Mouse (Mus musculus) embryonic stem cell, embryonic (primary cell): ENCODE data around the gene Tbc1d22a.

Source experiments
- CTCF ChIA-PET, 4 experiments: fragments of 300-600 bp in 2 of 4; fragments of 350-600 bp in 2 of 4; sonication (Branson Sonifier 250); formaldehyde crosslinking; loops; one replicate each; lab custom pipeline; 2022; ENCODE audit warnings: inconsistent platforms in 2 of 4; lab: Charles Lee
- POLR2A ChIA-PET, 4 experiments: fragments of 300-600 bp in 2 of 4; fragments of 350-600 bp in 2 of 4; sonication (Branson Sonifier 250); formaldehyde crosslinking; loops; one replicate each; lab custom pipeline; 2022; ENCODE audit warnings: antibody characterized with exemption in 4 of 4, inconsistent platforms in 1 of 4; lab: Charles Lee

Tbc1d22a gene

DNA sequence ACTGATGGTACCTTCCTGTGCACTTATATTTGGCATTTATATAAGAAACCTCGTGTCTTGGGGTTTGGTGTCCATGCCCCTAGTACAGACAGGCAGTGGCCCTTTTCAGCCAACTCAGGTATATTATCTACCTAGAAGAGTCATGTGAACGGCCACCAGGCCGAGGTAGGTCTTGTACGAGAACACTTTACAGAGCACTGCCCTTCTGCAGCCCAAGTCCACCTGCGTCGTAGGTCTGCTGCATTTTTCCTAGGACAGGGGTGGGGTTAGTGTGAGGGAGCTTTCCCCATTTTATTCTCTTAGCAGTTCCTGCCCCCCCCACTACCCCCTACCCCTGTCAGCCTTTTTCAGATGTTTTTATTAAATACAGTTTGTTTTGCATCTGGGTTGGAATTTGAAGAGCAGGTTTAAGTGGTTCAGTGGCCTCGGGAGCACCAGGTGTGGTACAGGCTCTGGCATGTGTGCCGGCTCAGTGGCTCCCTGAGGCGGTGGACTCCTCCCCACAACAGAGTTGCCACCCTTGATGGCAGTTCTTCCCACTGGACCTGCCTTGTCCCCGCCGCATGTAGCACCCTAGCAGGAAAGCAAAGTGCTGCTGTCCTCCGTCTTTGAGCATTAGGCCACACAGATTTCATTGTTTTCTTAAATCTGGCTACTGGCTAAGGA is 277.3 kb downstream of the Tbc1d22a start:
- ChIA-PET POLR2A (no interaction called here), CTCF (no interaction called here)

GRCm38 (mm10) chr15:86492636-86493035 is 278.4 kb downstream of the Tbc1d22a start:
- POLR2A ChIA-PET, result no interaction called here
- CTCF ChIA-PET, result interaction anchor here in 3 of 4 experiments (0.6 kb wide), 3 partner anchors 13 to 1022 kb away, joined by 3 read pairs; no protein-coding TSS in a partner anchor

- ChIA-PET POLR2A (no interaction called here), CTCF (no interaction called here)
Observed at GRCm38 (mm10) chr15:86496209-86496608, 281.9 kb downstream of the Tbc1d22a start.

- CTCF ChIA-PET, result no interaction called here
- POLR2A ChIA-PET, result no interaction called here
Observed at GRCm38 (mm10) chr15:86496646-86497045, 282.4 kb downstream of the Tbc1d22a start.

- POLR2A ChIA-PET, result no interaction called here
- CTCF ChIA-PET, result no interaction called here
Observed at GRCm38 (mm10) chr15:86500536-86500935, 286.3 kb downstream of the Tbc1d22a start.

- CTCF ChIA-PET, result no interaction called here
- POLR2A ChIA-PET, result no interaction called here
Observed at GRCm38 (mm10) chr15:86503413-86503812, 289.2 kb downstream of the Tbc1d22a start.

DNA sequence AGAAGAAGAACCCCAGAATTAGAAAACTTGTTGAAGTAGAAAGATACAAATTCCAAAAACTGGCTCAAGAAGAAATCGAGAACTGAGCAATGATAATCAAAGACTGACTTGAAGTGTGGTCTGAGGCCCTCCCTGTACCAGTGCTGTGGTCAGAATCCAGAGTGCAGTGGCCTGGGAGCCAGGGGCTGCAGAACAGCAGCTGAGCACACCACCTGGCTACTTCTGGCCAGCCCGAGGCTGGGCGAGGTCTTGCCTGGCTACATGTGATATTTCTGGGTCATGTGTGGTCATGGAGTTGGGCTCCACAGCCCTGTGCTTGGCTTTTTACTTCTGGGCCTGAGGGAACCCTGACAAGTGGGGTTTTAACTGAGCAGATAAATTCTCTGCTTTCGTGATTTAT is 292.4 kb downstream of the Tbc1d22a start:
- CTCF ChIA-PET, result no interaction called here
- POLR2A ChIA-PET, result no interaction called here

GRCm38 (mm10) chr15:86507546-86507945 is 293.3 kb downstream of the Tbc1d22a start:
- ChIA-PET POLR2A (no interaction called here), CTCF (interaction anchor here in 1 of 4 experiments (0.6 kb wide), 1 partner anchor 373 kb away, joined by 3 read pairs; no protein-coding TSS in a partner anchor)

DNA sequence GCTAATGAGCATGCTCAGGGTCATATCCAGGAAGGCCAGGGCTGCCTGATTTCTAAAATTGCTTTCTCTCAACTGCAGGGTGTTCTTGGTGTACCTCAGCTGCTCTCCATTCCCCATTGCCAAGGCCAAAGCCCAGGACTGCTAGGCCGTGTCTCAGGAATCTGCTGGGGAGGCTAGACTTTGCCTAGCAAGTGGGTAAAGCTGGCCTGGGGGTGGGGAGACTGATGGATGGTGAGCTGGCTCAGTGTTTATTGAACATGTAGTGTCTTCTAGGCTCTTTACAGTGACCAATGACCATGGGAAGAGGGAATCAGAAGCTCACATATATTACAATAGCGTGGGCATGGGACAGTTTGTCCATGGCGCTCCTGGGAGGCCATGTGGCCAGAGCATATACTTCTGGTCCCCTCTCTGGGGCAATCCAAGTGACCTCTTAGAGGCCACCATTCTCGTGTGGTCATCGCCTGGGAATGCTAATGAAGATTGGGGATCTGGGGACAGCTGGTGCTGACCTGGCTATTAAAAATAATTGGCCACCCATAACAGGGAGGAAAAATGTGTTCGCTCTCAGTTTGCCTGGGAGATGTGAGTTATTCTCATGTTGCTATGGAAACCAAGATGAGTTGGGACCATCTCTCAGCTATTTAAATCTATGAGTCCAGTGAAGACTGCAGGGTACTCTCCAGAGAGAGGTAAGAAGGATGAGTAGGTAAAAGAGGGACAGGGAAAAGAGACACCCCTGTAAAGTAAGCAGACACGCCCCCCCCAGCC is 294.3 kb downstream of the Tbc1d22a start:
- CTCF ChIA-PET, result interaction anchor here in 1 of 4 experiments (0.5 kb wide), 1 partner anchor 857 kb away, joined by 4 read pairs; no protein-coding TSS in a partner anchor
- POLR2A ChIA-PET, result interaction anchor here in 1 of 4 experiments (0.6 kb wide), 1 partner anchor 21 kb away, joined by 4 read pairs; no protein-coding TSS in a partner anchor

DNA sequence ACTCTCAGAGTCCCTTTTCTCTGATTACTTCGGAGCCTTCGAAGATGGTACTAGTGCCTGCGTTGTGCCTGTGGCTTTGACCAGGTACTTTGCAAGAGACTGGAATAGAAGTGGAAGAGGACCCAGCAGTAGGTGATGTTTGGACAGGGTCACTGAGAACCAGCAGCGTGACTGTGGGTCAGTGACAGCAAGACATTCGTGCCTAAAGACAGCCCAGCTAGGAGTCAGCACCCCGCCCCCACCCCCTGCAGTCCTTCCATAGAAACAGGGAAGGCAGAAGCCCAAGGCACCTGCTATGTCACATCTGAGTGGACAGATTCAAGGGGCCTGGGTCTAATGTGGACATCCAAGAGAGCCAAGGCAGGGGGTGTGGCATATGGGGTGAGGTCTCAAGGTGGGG is 295.3 kb downstream of the Tbc1d22a start:
- CTCF ChIA-PET, result no interaction called here
- POLR2A ChIA-PET, result interaction anchor here in 1 of 4 experiments (0.6 kb wide), 1 partner anchor 36 kb away, joined by 4 read pairs; no protein-coding TSS in a partner anchor

DNA sequence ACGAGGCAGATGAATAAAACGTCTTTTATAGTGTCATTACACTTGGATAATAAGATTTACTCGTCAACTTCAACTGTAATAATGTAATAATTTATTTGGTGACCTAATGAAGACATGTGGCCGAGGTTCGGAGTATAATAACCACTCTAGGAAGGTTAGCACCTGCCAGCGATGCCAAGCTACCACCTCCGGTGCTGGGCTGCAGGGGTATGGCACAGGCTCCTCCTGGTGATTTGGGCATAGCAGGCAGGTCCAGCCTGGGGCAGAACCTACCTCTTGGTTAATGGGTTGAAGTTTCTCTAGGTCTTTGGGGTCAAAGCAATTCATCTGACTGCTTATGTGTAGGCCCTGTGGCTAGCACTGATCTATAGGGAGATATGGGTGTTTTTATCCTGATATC is 296.9 kb downstream of the Tbc1d22a start:
- ChIA-PET POLR2A (no interaction called here), CTCF (no interaction called here)

GRCm38 (mm10) chr15:86513336-86513735 is 299.1 kb downstream of the Tbc1d22a start:
- ChIA-PET POLR2A (no interaction called here), CTCF (interaction anchor here in 2 of 4 experiments (0.6 to 0.7 kb wide), 3 partner anchors 29 to 678 kb away, joined by 3 to 7 read pairs (median 3); no protein-coding TSS in a partner anchor)

- ChIA-PET CTCF (no interaction called here), POLR2A (no interaction called here)
Observed at GRCm38 (mm10) chr15:86520201-86520600, 305.9 kb downstream of the Tbc1d22a start.

- ChIA-PET POLR2A (interaction anchor here in 1 of 4 experiments (1.1 kb wide), 1 partner anchor 13 kb away, joined by 3 read pairs; no protein-coding TSS in a partner anchor), CTCF (no interaction called here)
Observed at GRCm38 (mm10) chr15:86535356-86535755, 321.1 kb downstream of the Tbc1d22a start.

DNA sequence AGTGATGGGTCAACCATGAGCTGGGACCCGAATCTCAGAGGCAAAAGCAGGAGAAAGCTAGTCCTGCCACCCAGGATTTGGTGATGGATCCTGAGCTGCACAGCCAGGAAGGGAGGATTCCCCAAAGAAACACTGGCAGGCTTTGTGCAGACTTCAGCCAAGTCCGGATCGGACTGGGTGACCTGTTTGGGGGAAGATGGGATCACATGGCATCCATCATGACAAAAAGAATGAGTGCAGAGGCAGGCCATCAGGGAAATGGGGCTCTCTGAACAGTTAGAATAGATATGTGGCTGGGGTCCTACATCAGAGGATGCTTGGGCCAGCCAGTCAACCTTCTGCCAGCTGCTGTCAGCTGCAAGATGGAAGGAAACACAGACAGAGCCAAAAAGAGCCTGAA is 328.1 kb downstream of the Tbc1d22a start:
- CTCF ChIA-PET, result interaction anchor here in 1 of 4 experiments (1.0 kb wide), 1 partner anchor 29 kb away, joined by 3 read pairs; no protein-coding TSS in a partner anchor
- POLR2A ChIA-PET, result no interaction called here

DNA sequence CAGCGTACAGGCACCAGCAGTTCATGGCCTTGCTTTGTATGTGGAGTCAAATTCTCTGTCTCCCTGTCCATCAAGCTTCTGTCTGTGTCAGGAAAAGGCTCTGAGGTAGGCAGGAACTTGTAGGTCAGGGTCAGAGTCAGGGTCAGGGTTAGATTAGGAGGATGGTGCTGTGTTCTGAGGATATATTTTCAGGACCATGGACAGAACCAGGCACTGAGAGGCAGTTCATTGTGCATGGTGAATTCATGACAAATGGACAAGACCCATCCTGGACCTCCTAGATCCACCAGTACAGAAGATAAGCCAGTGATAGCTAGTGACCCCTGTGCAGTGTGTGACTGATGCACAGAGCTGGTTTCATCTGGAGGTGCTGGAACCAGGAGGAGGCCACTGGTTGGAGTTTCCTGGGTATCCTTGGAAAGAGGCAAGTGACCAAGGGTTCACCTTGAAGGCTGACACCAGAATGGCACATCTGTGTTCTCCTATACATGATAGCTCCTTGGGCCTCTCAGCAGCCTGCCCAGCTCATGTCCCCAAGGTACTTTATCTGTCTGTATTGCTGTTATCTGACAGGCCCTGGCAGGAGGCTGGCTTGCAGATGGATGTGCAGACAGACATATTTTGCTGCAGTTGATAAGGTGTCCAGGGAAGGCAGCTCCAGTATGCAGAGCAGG is 330.0 kb downstream of the Tbc1d22a start:
- POLR2A ChIA-PET, result no interaction called here
- CTCF ChIA-PET, result no interaction called here
